Mouse (Mus musculus) cerebellum, postnatal 10 days (tissue): ENCODE results near the gene Saa1.

ENCODE experiments used
- DNase-seq, 2 experiments: peaks; one replicate each; pipeline ENCODE4 v3.0.0; 2021; ENCODE audit warnings: mixed read lengths in 2 of 2

The Saa1 gene

GRCm38 (mm10) chr7:46718591-46719270, 24.0 kb downstream of the Saa1 start:
- peak; percentile 84 to 88 for DNase-seq

DNA sequence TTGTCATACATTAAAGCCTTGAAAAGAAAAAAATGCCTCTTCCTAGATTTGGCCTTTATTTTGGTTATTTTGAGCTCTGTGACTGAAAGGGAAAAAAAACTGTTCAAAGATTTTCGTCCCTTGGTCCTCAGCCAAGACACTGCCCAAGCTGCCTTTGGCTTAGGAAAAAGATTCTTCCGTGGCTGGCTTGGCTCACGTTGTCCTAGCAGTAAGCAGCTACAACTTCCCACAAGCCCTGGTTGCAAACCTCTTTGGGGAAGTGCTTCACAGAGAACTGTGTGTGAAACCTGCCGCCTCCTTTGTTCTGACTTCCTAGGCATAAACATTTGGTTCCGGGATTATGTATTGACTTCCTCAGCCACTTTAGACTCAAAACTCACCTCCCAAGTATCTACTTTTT, 25.9 kb downstream of the Saa1 start:
- peak; percentile 62 to 67 for DNase-seq

- no peak for DNase-seq
Observed at GRCm38 (mm10) chr7:46715600-46715999, 27.2 kb downstream of the Saa1 start, which contains the start of gene Saa3. Gene Saa3 (minus strand): TSS chr7:46715700.

DNA sequence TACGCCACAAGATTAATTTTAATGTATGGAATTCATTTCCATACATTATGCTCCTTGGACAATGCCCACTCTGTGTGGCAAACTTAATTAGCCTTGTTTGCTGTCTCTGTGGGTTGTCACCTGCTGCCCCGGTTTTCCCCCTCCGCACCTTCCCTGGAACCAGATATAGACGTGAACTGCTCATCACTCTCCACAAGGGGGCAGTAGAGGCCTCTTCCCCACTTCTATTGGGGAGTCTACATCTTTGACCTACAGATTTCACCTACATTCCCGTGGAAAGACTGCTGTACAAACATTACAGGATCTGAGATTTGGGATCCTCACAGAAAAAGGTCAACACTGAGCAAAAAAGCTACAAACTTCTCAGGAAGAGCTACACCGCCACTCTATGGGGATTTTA, 28.3 kb downstream of the Saa1 start:
- peak; percentile 89 to 93 for DNase-seq

DNA sequence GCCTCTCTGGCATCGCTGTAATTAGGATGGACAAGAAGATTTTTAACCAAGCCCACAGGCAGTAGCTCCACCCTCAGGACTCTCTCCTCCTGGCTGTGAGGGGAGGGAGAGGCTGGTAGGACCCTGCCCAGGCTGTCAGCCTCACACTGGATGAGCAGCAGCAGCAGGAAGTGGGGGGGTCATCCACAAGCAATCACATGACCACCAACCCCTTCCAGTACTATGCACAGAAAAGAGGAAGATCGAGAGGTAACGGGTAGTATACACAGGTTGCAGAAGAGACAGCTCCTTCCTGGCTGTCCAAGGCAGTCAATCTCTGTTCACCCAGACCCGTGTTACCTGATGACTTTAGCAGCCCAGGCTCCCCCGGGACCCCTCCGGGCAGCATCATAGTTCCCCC, 30.5 kb downstream of the Saa1 start:
- no peak for DNase-seq

GRCm38 (mm10) chr7:46710390-46710844, 32.4 kb downstream of the Saa1 start, which contains the start of gene Saal1:
Gene Saal1 (minus strand): TSS chr7:46710680.
- peak; percentile 97 to 98 for DNase-seq

DNA sequence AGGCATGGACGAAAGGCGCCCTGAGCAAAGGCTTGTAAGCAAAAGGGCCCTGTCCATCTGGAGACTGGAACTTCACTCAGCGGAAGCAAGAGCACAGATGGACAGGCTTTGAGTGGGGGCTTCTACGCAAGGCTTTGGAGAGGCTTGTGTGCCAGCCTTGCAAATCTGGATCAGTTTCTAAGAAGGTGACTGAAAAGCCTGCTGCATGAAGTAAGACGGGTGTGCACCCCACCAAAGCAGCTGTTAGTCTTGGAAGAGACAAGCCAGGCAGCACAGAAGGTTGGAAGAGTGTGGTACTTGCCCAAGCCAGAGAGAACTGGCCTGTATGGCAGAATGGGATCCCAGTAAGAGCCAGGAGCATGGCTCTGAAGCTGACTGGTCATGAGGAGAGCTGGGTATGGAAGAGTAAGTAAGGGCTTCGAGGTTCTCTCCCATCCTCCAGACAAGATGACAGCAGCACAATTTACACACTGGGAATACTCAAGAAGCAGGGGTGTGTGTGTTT, 42.2 kb downstream of the Saa1 start:
- peak; percentile 75 to 82 for DNase-seq

DNA sequence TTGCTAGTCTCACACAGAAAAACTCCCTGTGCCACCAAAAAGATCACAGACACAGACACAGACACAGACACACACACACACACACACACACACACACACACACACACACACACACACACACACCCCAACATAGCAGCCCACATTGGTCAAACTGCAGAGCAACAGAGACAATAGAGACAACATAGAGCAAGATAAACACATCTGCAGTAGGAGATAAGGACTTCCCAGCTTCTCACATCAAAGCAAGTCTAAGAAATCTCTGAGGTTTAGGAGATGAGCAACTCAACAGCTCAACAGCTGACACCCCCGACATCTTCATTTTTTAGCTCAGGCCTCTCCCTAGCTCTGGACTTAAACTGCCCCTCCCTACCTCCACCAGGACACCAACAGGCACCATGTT, 46.0 kb downstream of the Saa1 start:
- DNase-seq, result no peak
